Mouse (Mus musculus): ENCODE measurements around the gene Gpank1.

Gpank1 gene

GRCm38 (mm10) chr17:35121143-35121799 lies at the start of gene Gpank1:
Gpank1 (plus strand) TSS chr17:35121455.
- DNase-seq (ENCODE audit: low read depth, low spot score): peak; percentile 99

GRCm38 (mm10) chr17:35074097-35074496 lies 47.2 kb upstream of the Gpank1 start:
- no peak for DNase-seq (ENCODE audit: low read depth, low spot score)

- DNase-seq (ENCODE audit: low read depth, low spot score): no peak
These were observed 44.6 kb upstream of the Gpank1 start, which contains the start of gene Ly6g6e for GRCm38 (mm10) chr17:35076507-35077176. Ly6g6e (plus strand) TSS chr17:35076902.

- no peak for DNase-seq (ENCODE audit: low read depth, low spot score)
These were observed 44.0 kb upstream of the Gpank1 start for GRCm38 (mm10) chr17:35077285-35077684.

- DNase-seq (ENCODE audit: low read depth, low spot score): no peak
These were observed 43.4 kb upstream of the Gpank1 start, which contains the start of gene Ly6g6d for GRCm38 (mm10) chr17:35077786-35078233. Ly6g6d (minus strand) TSS chr17:35078065.

- no peak for DNase-seq (ENCODE audit: low read depth, low spot score)
These were observed 41.5 kb upstream of the Gpank1 start for GRCm38 (mm10) chr17:35079778-35080177.

GRCm38 (mm10) chr17:35080248-35080647 lies 41.0 kb upstream of the Gpank1 start:
- DNase-seq (ENCODE audit: low read depth, low spot score): no peak

GRCm38 (mm10) chr17:35080710-35081109 lies 40.5 kb upstream of the Gpank1 start:
- no peak for DNase-seq (ENCODE audit: low read depth, low spot score)

GRCm38 (mm10) chr17:35082841-35083576 lies 38.2 kb upstream of the Gpank1 start:
- no peak for DNase-seq (ENCODE audit: low read depth, low spot score)

GRCm38 (mm10) chr17:35083929-35084497 lies 37.2 kb upstream of the Gpank1 start:
- DNase-seq (ENCODE audit: low read depth, low spot score): no peak

- DNase-seq (ENCODE audit: low read depth, low spot score): no peak
These were observed 35.9 kb upstream of the Gpank1 start, which contains the start of gene Ly6g6f for GRCm38 (mm10) chr17:35085208-35085865. Ly6g6f (minus strand) TSS chr17:35085610.

GRCm38 (mm10) chr17:35088151-35088550 lies 33.1 kb upstream of the Gpank1 start:
- no peak for DNase-seq (ENCODE audit: low read depth, low spot score)

- DNase-seq (ENCODE audit: low read depth, low spot score): peak; percentile 85
These were observed 32.2 kb upstream of the Gpank1 start, which contains the start of gene Abhd16a for GRCm38 (mm10) chr17:35088825-35089644. Abhd16a (plus strand) TSS chr17:35089263.

- no peak for DNase-seq (ENCODE audit: low read depth, low spot score)
These were observed 30.9 kb upstream of the Gpank1 start for GRCm38 (mm10) chr17:35090166-35090932.

- no peak for DNase-seq (ENCODE audit: low read depth, low spot score)
These were observed 28.7 kb upstream of the Gpank1 start for GRCm38 (mm10) chr17:35092403-35093198.

GRCm38 (mm10) chr17:35094475-35095365 lies 26.5 kb upstream of the Gpank1 start:
- no peak for DNase-seq (ENCODE audit: low read depth, low spot score)

GRCm38 (mm10) chr17:35096597-35096996 lies 24.7 kb upstream of the Gpank1 start:
- no peak for DNase-seq (ENCODE audit: low read depth, low spot score)

- peak; percentile 55 for DNase-seq (ENCODE audit: low read depth, low spot score)
These were observed 24.0 kb upstream of the Gpank1 start for GRCm38 (mm10) chr17:35097164-35097655.
